Mouse (Mus musculus) kidney, adult 9 months (tissue): ENCODE data around the gene Gm10642.

Experiments
- DNase-seq: peaks from one replicate; pipeline ENCODE4 v3.0.0; 2022

The Gm10642 gene

DNA sequence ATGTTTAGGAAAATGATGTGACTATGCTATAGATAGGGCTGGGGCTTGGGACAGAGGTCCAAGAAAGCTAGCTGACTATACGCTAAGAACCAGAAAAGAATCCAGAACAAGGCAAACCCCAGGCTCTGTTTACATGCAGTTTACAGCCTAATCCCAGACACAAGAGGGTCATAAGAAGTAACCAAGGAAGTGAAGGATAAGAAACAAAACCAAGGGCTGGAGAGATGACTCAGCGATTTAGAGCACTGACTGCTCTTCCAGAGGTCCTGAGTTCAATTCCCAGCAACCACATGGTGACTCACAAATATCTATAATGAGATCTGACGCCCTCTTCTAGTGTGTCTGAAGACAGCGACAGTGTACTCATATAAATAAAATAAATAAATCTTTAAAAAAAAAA is 19.1 kb downstream of the Gm10642 start:
- DNase-seq: no peak

- DNase-seq: no peak
Measured at GRCm38 (mm10) chr9:70675961-70676360, 19.9 kb downstream of the Gm10642 start.

DNA sequence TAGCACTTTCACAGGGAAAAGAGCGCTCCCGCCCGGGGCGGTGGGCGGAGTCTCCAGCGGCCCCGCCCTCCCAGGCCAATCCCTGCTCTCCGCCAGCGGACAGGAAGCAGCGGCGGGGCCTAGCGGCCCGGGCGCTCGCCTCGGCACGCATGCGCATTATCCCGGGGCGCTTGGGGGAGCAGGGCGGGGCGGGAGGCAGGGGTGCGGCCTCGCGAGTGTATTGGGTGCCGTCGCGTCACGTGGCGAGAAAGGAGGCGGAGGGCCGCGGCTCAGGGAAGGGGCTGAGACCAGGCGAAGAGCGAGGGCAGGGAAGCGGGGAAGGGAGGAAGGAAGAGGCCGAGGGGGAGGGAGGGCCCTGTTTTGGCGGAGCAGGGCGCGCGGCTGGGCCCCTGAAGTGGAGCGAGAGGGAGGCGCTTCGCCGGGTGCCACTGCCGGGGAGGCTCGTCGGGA is 22.7 kb downstream of the Gm10642 start, which contains the start of gene Adam10:
Adam10 (plus strand) TSS at position 316 of the 450 bp plus-strand sequence.
- peak; percentile 99 for DNase-seq

GRCm38 (mm10) chr9:70679132-70680091 is 23.4 kb downstream of the Gm10642 start:
- DNase-seq: peak; percentile 39

- no peak for DNase-seq
Measured at GRCm38 (mm10) chr9:70682202-70682601, 26.2 kb downstream of the Gm10642 start.

GRCm38 (mm10) chr9:70688301-70688968 is 32.4 kb downstream of the Gm10642 start:
- no peak for DNase-seq

- DNase-seq: no peak
Measured at GRCm38 (mm10) chr9:70689926-70690325, 33.9 kb downstream of the Gm10642 start.

DNA sequence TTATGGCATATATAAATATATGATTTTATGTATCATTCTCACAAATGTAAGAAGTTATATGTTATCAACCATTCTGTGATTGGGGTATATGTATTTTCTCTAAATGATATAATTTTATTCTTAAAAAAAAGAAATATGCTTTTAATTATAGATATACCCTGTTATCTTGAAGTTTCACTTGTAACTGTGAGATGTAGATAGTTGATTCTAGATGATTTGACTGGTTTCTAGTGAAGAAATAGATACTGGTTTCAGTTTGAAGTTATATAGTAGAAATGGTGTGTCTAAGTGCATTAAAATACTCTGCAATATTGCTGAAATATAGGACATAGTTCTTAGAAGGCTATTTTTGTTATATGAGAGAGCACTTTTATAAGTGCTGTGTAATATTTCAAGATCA is 34.5 kb downstream of the Gm10642 start:
- no peak for DNase-seq

DNA sequence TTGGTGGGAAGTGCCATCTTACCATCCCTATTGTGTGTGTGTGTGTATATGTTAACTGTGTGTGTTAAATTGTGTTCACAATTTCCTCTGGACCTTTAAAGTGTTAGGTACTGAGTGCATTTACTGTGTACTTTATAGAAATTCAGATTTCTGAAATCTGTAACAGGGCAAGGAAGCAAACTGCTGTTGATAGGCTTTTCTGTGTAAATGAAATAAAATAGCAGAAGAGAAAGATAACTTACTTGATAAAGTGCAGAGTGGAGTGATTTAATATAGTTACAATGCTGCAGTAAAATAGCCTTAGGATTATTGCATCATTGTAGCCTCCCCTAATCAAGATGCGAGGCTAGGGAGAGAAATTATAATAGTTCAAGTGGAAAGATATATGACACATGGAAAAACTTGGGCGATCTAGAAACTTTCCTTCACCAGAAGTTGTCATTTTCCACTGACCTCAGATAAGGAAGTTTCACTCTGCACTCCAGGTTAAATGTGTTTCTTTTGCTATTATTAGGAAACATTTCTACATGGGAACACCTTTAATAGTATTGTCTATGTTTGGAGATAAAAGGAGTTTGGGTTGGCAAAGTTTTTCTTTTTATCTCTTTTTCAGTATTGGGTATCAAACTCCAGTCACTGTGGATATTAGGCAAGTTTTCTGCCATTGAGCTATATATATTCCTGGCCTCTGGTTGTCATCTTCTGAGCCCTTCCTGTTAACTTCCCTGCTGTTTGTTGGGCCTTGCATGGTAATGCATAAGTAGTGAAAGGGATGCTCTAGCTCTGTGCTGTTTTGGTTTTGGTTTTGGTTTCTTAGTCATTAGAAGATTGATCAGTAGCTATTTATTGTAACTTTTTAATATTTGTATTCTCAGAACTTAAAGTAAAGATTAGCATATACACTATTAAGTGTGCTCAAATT is 36.0 kb downstream of the Gm10642 start:
- no peak for DNase-seq

GRCm38 (mm10) chr9:70695723-70696122 is 39.7 kb downstream of the Gm10642 start:
- DNase-seq: no peak

- DNase-seq: no peak
Measured at GRCm38 (mm10) chr9:70698090-70698489, 42.0 kb downstream of the Gm10642 start.

- no peak for DNase-seq
Measured at GRCm38 (mm10) chr9:70703597-70704203, 47.6 kb downstream of the Gm10642 start.

GRCm38 (mm10) chr9:70706444-70706843 is 50.4 kb downstream of the Gm10642 start:
- no peak for DNase-seq
